Mouse (Mus musculus) kidney, embryonic 14.5 days (tissue): ENCODE data around the gene Slc25a43. TPM values are rescaled to one million over a fixed set of nuclear protein-coding genes. Genes with fewer than 3 reads are reported as not detected.

ENCODE experiments used
- ATAC-seq: fragments of 200-750 bp; cut with Nextera tagmentation; 2 replicates; pipeline ENCODE4 v1.8.0; 2017; ENCODE audit warnings: moderate number of reproducible peaks, mild to moderate bottlenecking, moderate TSS enrichment, moderate library complexity; ENCODE audit not compliant: low FRiP score, low TSS enrichment
- H3K27ac ChIP-seq: fragments of 300-500 bp; sonication (generic); 2 replicates; pipeline ENCODE4 v1.5.1; 2014; ENCODE audit warnings: low read depth, mild to moderate bottlenecking, low read length, moderate library complexity, mixed read lengths
- H3K27me3 ChIP-seq: fragments of 300-500 bp; sonication (generic); 2 replicates; pipeline ENCODE4 v1.6.1; 2014; ENCODE audit warnings: mild to moderate bottlenecking, low read length; ENCODE audit not compliant: control insufficient read depth, insufficient read depth
- H3K36me3 ChIP-seq: fragments of 300-500 bp; sonication (generic); 2 replicates; pipeline ENCODE4 v1.6.1; 2014; ENCODE audit warnings: low read length, mixed read lengths; ENCODE audit not compliant: control insufficient read depth, insufficient read depth
- H3K4me1 ChIP-seq: fragments of 300-500 bp; sonication (generic); 2 replicates; pipeline ENCODE4 v1.6.1; 2014; ENCODE audit warnings: low read length, mixed read lengths; ENCODE audit not compliant: control insufficient read depth, insufficient read depth
- H3K4me2 ChIP-seq: fragments of 300-500 bp; sonication (generic); replicated peaks from 2 replicates; pipeline ENCODE4 v1.6.1; 2014; ENCODE audit warnings: low read depth, mild to moderate bottlenecking, low read length
- H3K4me3 ChIP-seq: fragments of 300-500 bp; sonication (generic); 2 replicates; pipeline ENCODE4 v1.5.1; 2014; ENCODE audit warnings: mild to moderate bottlenecking, low read length
- H3K9ac ChIP-seq: fragments of 300-500 bp; sonication (generic); 2 replicates; pipeline ENCODE4 v1.6.1; 2014; ENCODE audit warnings: low read depth, mild to moderate bottlenecking, low read length, moderate library complexity
- H3K9me3 ChIP-seq: fragments of 300-500 bp; sonication (generic); 2 replicates; pipeline ENCODE4 v1.6.1; 2016; ENCODE audit warnings: low read length; ENCODE audit not compliant: control insufficient read depth
- WGBS: fragments of 180-500 bp; shearing (Covaris S2); extraction: QIAGEN DNeasy Blood & Tissue Kit; methylation state at CpG from one replicate; pipeline ENCODE4 v1.1.7; 2014; 5-methylcytosine and 5-hydroxymethylcytosine counted together
- polyA plus RNA-seq: library from polyadenylated mRNA; unstranded; fragments of >200 nt; fragmentation: Nextera tagmentation; extraction: Ambion mirVana; gene quantifications from 2 replicates; pipeline ENCODE4 v1.2.1, GENCODE M21; 2014

Gene Slc25a43
- polyA plus RNA-seq, 1 experiment from 2014 or later, result 3.4 TPM

GRCm38 (mm10) chrX:36815022-36815421 is 71.6 kb downstream of the Slc25a43 start:
- no peaks in the 10 kb centered on the region for H3K27me3 ChIP-seq
- H3K4me1 ChIP-seq, result no peaks in the 10 kb centered on the region
- no peak overlapping the region for H3K27ac ChIP-seq
- no peak overlapping the region for H3K4me2 ChIP-seq
- no peak for ATAC-seq
- no peak overlapping the region for H3K9ac ChIP-seq
- 68% methylated on average over 4 of the region's 4 CpGs for WGBS
- H3K4me3 ChIP-seq, result no peak overlapping the region
- H3K36me3 ChIP-seq, result no peaks in the 10 kb centered on the region
- H3K9me3 ChIP-seq, result no peaks in the 10 kb centered on the region

GRCm38 (mm10) chrX:36815439-36815838 is 72.0 kb downstream of the Slc25a43 start:
- no peak overlapping the region for H3K4me2 ChIP-seq
- no peak overlapping the region for H3K4me3 ChIP-seq
- 78% methylated on average over 3 of the region's 4 CpGs for WGBS
- H3K9me3 ChIP-seq, result no peaks in the 10 kb centered on the region
- H3K36me3 ChIP-seq, result no peaks in the 10 kb centered on the region
- no peak overlapping the region for H3K27ac ChIP-seq
- ATAC-seq, result no peak
- H3K9ac ChIP-seq, result no peak overlapping the region
- H3K4me1 ChIP-seq, result no peaks in the 10 kb centered on the region
- H3K27me3 ChIP-seq, result no peaks in the 10 kb centered on the region

DNA sequence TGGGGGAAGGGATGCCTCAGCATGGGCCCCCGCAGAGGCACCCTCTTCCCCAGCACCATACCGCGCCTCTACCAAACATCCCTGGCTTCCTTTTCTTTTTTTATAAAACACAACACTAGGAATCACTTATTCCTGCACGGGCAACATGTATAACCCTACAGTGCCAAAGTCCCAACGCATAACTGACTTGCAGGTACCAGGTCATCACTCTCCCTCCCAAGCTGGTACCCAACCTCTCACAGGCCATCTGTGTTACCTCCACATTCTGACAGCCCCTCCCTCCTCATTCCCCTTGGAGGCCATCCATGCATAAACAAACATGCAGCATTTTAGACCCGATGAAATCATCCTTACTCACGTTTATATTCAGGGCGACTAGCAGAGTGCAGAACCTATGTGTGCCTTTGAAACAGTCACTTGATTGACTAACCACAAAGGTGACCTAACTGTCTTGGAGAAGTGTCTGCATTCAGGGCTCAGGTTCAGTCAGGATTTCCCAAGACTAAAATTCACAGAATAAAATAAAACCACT is 73.0 kb downstream of the Slc25a43 start:
- ATAC-seq, result peak; percentile 25; the same call in 1 of the 2 replicates
- Histone ChIP-seq H3K9me3 (no peaks in the 10 kb centered on the region), H3K27me3 (no peaks in the 10 kb centered on the region), H3K4me1 (no peaks in the 10 kb centered on the region), H3K27ac (peak overlapping the region; percentile 85; the same call in 1 of the 2 replicates), H3K9ac (no peak overlapping the region), H3K4me2 (peak overlapping the region; percentile 37; the same call in 1 of the 2 replicates), H3K36me3 (no peaks in the 10 kb centered on the region), H3K4me3 (no peak overlapping the region)
- 43% methylated on average over 8 of the region's 8 CpGs for WGBS

- WGBS, result 15% methylated on average over 9 of the region's 10 CpGs
- Histone ChIP-seq H3K4me1 (no peaks in the 10 kb centered on the region), H3K4me2 (peak overlapping the region; percentile 37), H3K9ac (peak overlapping the region; percentile 4; the same call in 1 of the 2 replicates), H3K27ac (peak overlapping the region; percentile 85), H3K9me3 (no peaks in the 10 kb centered on the region), H3K36me3 (no peaks in the 10 kb centered on the region), H3K27me3 (no peaks in the 10 kb centered on the region), H3K4me3 (peak overlapping the region; percentile 13; the same call in 1 of the 2 replicates)
- ATAC-seq, result peak; percentile 88
These were observed 73.5 kb downstream of the Slc25a43 start for GRCm38 (mm10) chrX:36816953-36817441.

DNA sequence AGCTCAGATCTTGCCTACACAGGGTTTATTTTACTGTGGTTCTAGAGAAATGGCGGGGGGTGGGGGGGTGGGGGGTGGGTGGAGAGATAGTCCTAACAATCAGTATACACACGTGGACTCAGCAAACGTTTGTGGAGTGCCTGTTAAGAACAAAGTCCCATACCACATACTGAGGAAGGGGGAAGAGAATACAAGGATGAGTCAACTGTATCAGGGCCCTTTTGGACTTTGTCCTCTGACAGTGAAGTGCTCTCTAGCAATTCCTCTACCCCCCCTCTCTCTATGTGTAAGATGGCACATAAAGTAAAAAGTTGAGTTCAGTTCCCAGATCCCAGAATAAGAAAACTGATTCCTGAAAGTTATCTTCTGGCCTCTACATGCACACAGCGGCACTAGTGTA is 76.1 kb downstream of the Slc25a43 start:
- H3K9ac ChIP-seq, result no peak overlapping the region
- H3K36me3 ChIP-seq, result no peaks in the 10 kb centered on the region
- no peak overlapping the region for H3K4me3 ChIP-seq
- 69% methylated on average over 4 of the region's 4 CpGs for WGBS
- H3K27me3 ChIP-seq, result no peaks in the 10 kb centered on the region
- H3K4me2 ChIP-seq, result no peak overlapping the region
- no peak for ATAC-seq
- no peaks in the 10 kb centered on the region for H3K9me3 ChIP-seq
- no peaks in the 10 kb centered on the region for H3K4me1 ChIP-seq
- H3K27ac ChIP-seq, result no peak overlapping the region

GRCm38 (mm10) chrX:36820201-36820600 is 76.7 kb downstream of the Slc25a43 start:
- peak; percentile 50; the same call in 1 of the 2 replicates for ATAC-seq
- Histone ChIP-seq H3K36me3 (no peaks in the 10 kb centered on the region), H3K4me2 (no peak overlapping the region), H3K9me3 (no peaks in the 10 kb centered on the region), H3K4me1 (no peaks in the 10 kb centered on the region), H3K4me3 (no peak overlapping the region), H3K9ac (no peak overlapping the region), H3K27me3 (no peaks in the 10 kb centered on the region), H3K27ac (no peak overlapping the region)
- WGBS, result 15% methylated on average over 4 of the region's 4 CpGs

DNA sequence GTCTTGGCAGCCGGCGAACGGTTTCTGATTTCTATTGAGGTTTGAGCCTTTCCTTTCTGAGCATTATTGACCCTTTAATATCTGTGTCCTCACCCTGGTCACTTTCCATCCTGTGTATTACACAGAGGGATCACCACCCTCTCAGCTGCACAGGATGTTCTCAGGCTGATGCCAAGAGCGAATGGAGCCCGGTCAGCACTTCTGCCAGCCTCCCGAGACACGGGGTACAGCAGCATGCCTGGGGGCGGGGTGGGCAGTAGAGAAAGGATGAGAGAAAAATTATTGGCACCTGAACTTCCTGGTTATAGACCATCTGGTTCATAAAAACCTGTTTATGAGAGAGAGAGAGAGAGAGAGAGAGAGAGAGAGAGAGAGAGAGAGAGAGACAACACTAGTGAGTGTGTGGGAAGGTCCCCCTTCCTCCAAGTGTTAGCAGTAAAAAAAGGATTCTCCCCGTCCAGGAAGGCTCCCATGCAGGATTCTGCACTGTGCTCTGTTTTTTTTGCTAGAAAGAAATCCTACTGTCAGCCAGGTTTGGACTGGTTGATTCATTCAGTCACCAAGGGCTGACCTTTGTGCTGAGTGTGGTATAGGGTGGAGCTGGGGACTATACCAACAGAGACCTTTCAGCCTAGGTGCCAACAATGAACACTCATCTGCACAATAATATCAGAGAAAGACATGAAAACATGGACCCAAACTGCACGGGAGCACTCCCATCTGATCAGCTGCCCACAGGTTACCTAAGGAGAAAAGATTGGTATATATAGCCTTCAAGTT is 80.7 kb downstream of the Slc25a43 start:
- H3K9me3 ChIP-seq, result no peaks in the 10 kb centered on the region
- ATAC-seq, result no peak
- no peak overlapping the region for H3K27ac ChIP-seq
- 82% methylated on average over 10 of the region's 10 CpGs for WGBS
- no peaks in the 10 kb centered on the region for H3K27me3 ChIP-seq
- H3K4me2 ChIP-seq, result no peak overlapping the region
- no peaks in the 10 kb centered on the region for H3K36me3 ChIP-seq
- no peaks in the 10 kb centered on the region for H3K4me1 ChIP-seq
- no peak overlapping the region for H3K9ac ChIP-seq
- no peak overlapping the region for H3K4me3 ChIP-seq

- no peak overlapping the region for H3K4me3 ChIP-seq
- no peak overlapping the region for H3K9ac ChIP-seq
- no peak overlapping the region for H3K27ac ChIP-seq
- no peaks in the 10 kb centered on the region for H3K9me3 ChIP-seq
- no peak overlapping the region for H3K4me2 ChIP-seq
- H3K27me3 ChIP-seq, result no peaks in the 10 kb centered on the region
- H3K36me3 ChIP-seq, result no peaks in the 10 kb centered on the region
- ATAC-seq, result no peak
- H3K4me1 ChIP-seq, result no peaks in the 10 kb centered on the region
- WGBS, result 60% methylated on average over 2 of the region's 2 CpGs
These were observed 81.6 kb downstream of the Slc25a43 start for GRCm38 (mm10) chrX:36825032-36825431.
